Mouse (Mus musculus) thymus, adult 2 months (tissue): ENCODE data around the gene Gipc2.

Experiments
- CTCF ChIP-seq: fragments of 200-500 bp; IDR thresholded peaks from 2 replicates; pipeline ENCODE4 v1.5.1; 2012; ENCODE audit warnings: mild to moderate bottlenecking, control low read depth, low read length, moderate library complexity, borderline replicate concordance; ENCODE audit not compliant: control insufficient read depth, poor library complexity, insufficient read depth; ENCODE audit errors: extremely low read depth
- POLR2A ChIP-seq: fragments of 200-500 bp; IDR thresholded peaks from 2 replicates; pipeline ENCODE4 v1.6.1; 2012; ENCODE audit warnings: mild to moderate bottlenecking, low read length, control low read depth, moderate library complexity; ENCODE audit not compliant: control insufficient read depth, poor library complexity, insufficient read depth; ENCODE audit errors: extremely low read depth

DNA sequence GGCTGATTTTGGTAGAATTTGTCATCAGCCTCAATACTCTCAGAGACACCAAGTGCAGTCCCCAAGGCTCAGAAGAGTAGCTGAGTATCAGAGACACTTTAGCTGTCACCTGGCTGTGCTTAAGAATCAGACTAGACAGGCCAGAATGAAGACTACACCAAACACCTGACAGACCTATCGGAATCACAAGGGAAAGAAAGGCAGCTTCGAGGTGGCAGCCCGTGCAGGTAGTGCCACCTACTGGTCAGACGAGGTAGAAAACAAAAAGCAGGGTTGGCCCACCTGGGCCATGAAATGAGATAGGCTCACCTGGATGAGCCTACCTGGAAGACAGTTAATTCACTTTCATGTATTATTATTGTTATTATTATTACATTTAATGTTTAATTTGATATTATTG lies 76.9 kb downstream of the Gipc2 start:
- TF ChIP-seq CTCF (peak; percentile 70; the same call in 1 of the 2 replicates), POLR2A (no peak)
